Mouse (Mus musculus) CH12.LX (cell line): ENCODE results near the gene Nemp1. TPM values are rescaled to one million over a fixed set of nuclear protein-coding genes. Genes with fewer than 3 reads are reported as not detected.
A peak's percentile ranks its signal among the peaks of the same experiment; 100 is the strongest.

Experiments used
- DNase-seq: peaks from one replicate; pipeline ENCODE4 v3.0.0-alpha.2; 2013; ENCODE audit errors: extremely low read depth
- H3K27ac ChIP-seq: 2 replicates; pipeline ENCODE4 v1.5.1; 2012; ENCODE audit warnings: low read depth, mild to moderate bottlenecking, control low read depth, moderate library complexity; ENCODE audit not compliant: insufficient read depth
- H3K27me3 ChIP-seq: replicated peaks from 2 replicates; pipeline ENCODE3; 2012; ENCODE audit warnings: inconsistent platforms
- H3K36me3 ChIP-seq, 2 experiments: replicated peaks in 1 of 2; 2 replicates each; pipeline versions ENCODE3 to v1.6.1; 2012; ENCODE audit warnings: inconsistent platforms in 1 of 2, low read length in 1 of 2, mild to moderate bottlenecking in 1 of 2, mixed read lengths in 1 of 2, moderate library complexity in 1 of 2; ENCODE audit not compliant: control insufficient read depth in 1 of 2, insufficient read depth in 1 of 2
- H3K4me1 ChIP-seq, 2 experiments: 2 replicates each; pipeline ENCODE4 v1.6.1; 2012; ENCODE audit warnings: inconsistent platforms in 1 of 2, moderate library complexity in 1 of 2; ENCODE audit not compliant: insufficient read depth in 2 of 2, control insufficient read depth in 1 of 2
- H3K4me2 ChIP-seq: 2 replicates; pipeline ENCODE4 v1.6.1; 2012; ENCODE audit warnings: low read depth, mild to moderate bottlenecking, control low read depth; ENCODE audit not compliant: poor library complexity, insufficient read depth, severe bottlenecking
- H3K4me3 ChIP-seq, 3 experiments: fragments of 150-350 bp in 1 of 3; sonication (generic) in 1 of 3; replicated peaks in 1 of 3; 2 replicates each; pipeline versions ENCODE3 to v1.5.1; 2011 to 2012; ENCODE audit warnings: low read depth in 2 of 3, low read length in 2 of 3, mild to moderate bottlenecking in 2 of 3, moderate library complexity in 2 of 3, control low read depth in 1 of 3, improper control_type of control experiment in 1 of 3, inconsistent platforms in 1 of 3, mixed read lengths in 1 of 3; ENCODE audit not compliant: poor library complexity in 1 of 3
- H3K79me2 ChIP-seq: replicated peaks from 2 replicates; pipeline ENCODE4 v1.6.1; 2012; ENCODE audit warnings: mild to moderate bottlenecking, moderate library complexity; ENCODE audit not compliant: control insufficient read depth, poor library complexity, insufficient read depth, severe bottlenecking; ENCODE audit errors: extremely low read depth
- H3K9ac ChIP-seq: 2 replicates; pipeline ENCODE4 v1.6.1; 2012; ENCODE audit warnings: low read depth, mild to moderate bottlenecking, control low read depth, moderate library complexity; ENCODE audit not compliant: insufficient read depth
- H3K9me3 ChIP-seq: replicated peaks from 2 replicates; pipeline ENCODE3; 2012; ENCODE audit warnings: low read length, inconsistent platforms, mixed read lengths
- CHD1 ChIP-seq: IDR thresholded peaks from 2 replicates; pipeline ENCODE4 v1.6.1; 2012; ENCODE audit warnings: low read depth, low read length, improper control_type of control experiment, inconsistent platforms
- CHD2 ChIP-seq: IDR thresholded peaks from 2 replicates; pipeline ENCODE4 v1.6.1; 2011; ENCODE audit warnings: low read length, improper control_type of control experiment
- CTCF ChIP-seq, 2 experiments: IDR thresholded peaks in 1 of 2; conservative IDR thresholded peaks in 1 of 2; 2 replicates each; pipeline ENCODE4 v1.5.1; 2011 to 2012; ENCODE audit warnings: low read depth in 2 of 2, low read length in 2 of 2, improper control_type of control experiment in 1 of 2, inconsistent platforms in 1 of 2, mild to moderate bottlenecking in 1 of 2, moderate library complexity in 1 of 2
- E2F4 ChIP-seq: IDR thresholded peaks from 2 replicates; pipeline ENCODE4 v1.6.1; 2011; ENCODE audit warnings: low read depth, low read length, improper control_type of control experiment; ENCODE audit not compliant: insufficient replicate concordance
- ELF1 ChIP-seq: IDR thresholded peaks from 2 replicates; pipeline ENCODE4 v1.6.1; 2014; ENCODE audit warnings: low read depth, mild to moderate bottlenecking, inconsistent platforms, low read length, improper control_type of control experiment
- GABPA ChIP-seq: IDR thresholded peaks from 2 replicates; pipeline ENCODE4 v1.6.1; 2012; ENCODE audit warnings: low read depth, low read length, improper control_type of control experiment, inconsistent platforms; ENCODE audit not compliant: insufficient replicate concordance
- HCFC1 ChIP-seq: IDR thresholded peaks from 2 replicates; pipeline ENCODE4 v1.6.1; 2012; ENCODE audit warnings: low read depth, mild to moderate bottlenecking, inconsistent platforms, low read length, improper control_type of control experiment
- JUN ChIP-seq: IDR thresholded peaks from 2 replicates; pipeline ENCODE4 v1.6.1; 2011; ENCODE audit warnings: low read depth, mild to moderate bottlenecking, low read length, improper control_type of control experiment, moderate library complexity; ENCODE audit not compliant: insufficient read depth
- JUND ChIP-seq: conservative IDR thresholded peaks from 2 replicates; pipeline ENCODE4 v1.6.1; 2011; ENCODE audit warnings: low read depth, low read length, improper control_type of control experiment
- KAT2A ChIP-seq: IDR thresholded peaks from 2 replicates; pipeline ENCODE4 v1.6.1; 2012; ENCODE audit warnings: low read length, improper control_type of control experiment, inconsistent platforms; ENCODE audit not compliant: insufficient replicate concordance
- MAFK ChIP-seq: IDR thresholded peaks from 2 replicates; pipeline ENCODE4 v1.6.1; 2011; ENCODE audit warnings: low read length, improper control_type of control experiment; ENCODE audit not compliant: insufficient replicate concordance
- MAX ChIP-seq: IDR thresholded peaks from 2 replicates; pipeline ENCODE4 v1.6.1; 2011; ENCODE audit warnings: low read length, improper control_type of control experiment
- MAZ ChIP-seq: IDR thresholded peaks from 2 replicates; pipeline ENCODE4 v1.6.1; 2012; ENCODE audit warnings: low read depth, mild to moderate bottlenecking, inconsistent platforms, low read length, improper control_type of control experiment, moderate library complexity
- MEF2A ChIP-seq: IDR thresholded peaks from 2 replicates; pipeline ENCODE4 v1.6.1; 2014; ENCODE audit warnings: low read depth, mild to moderate bottlenecking, inconsistent platforms, low read length, improper control_type of control experiment, borderline replicate concordance
- MYC ChIP-seq: IDR thresholded peaks from 2 replicates; pipeline ENCODE4 v1.6.1; 2011; ENCODE audit warnings: low read depth, mild to moderate bottlenecking, improper control_type of control experiment, low read length
- NELFE ChIP-seq: IDR thresholded peaks from 2 replicates; pipeline ENCODE4 v1.6.1; 2011; ENCODE audit warnings: low read depth, low read length, improper control_type of control experiment
- NRF1 ChIP-seq: IDR thresholded peaks from 2 replicates; pipeline ENCODE4 v1.6.1; 2014; ENCODE audit warnings: low read depth, mild to moderate bottlenecking, inconsistent platforms, low read length, improper control_type of control experiment, moderate library complexity
- POLR2A ChIP-seq: IDR thresholded peaks from 2 replicates; pipeline ENCODE4 v1.6.1; 2011; ENCODE audit warnings: low read depth, mild to moderate bottlenecking, improper control_type of control experiment, low read length
- RAD21 ChIP-seq: IDR thresholded peaks from 2 replicates; pipeline ENCODE4 v1.6.1; 2011; ENCODE audit warnings: low read depth, mild to moderate bottlenecking, low read length, improper control_type of control experiment, moderate library complexity
- RCOR1 ChIP-seq: conservative IDR thresholded peaks from 2 replicates; pipeline ENCODE4 v1.6.1; 2012; ENCODE audit warnings: low read depth, mild to moderate bottlenecking, inconsistent platforms, low read length, improper control_type of control experiment
- SMC3 ChIP-seq: IDR thresholded peaks from 2 replicates; pipeline ENCODE4 v1.6.1; 2011; ENCODE audit warnings: low read depth, low read length, improper control_type of control experiment
- TCF12 ChIP-seq: IDR thresholded peaks from 2 replicates; pipeline ENCODE4 v1.6.1; 2014; ENCODE audit warnings: low read depth, mild to moderate bottlenecking, inconsistent platforms, low read length, improper control_type of control experiment
- USF1 ChIP-seq: IDR thresholded peaks from 2 replicates; pipeline ENCODE4 v1.6.1; 2014; ENCODE audit warnings: low read depth, mild to moderate bottlenecking, inconsistent platforms, low read length, improper control_type of control experiment
- USF2 ChIP-seq: conservative IDR thresholded peaks from 2 replicates; pipeline ENCODE4 v1.6.1; 2011; ENCODE audit warnings: low read depth, low read length, improper control_type of control experiment
- ZC3H11A ChIP-seq: IDR thresholded peaks from 2 replicates; pipeline ENCODE4 v1.6.1; 2012; ENCODE audit warnings: low read depth, mild to moderate bottlenecking, inconsistent platforms, low read length, improper control_type of control experiment
- ZKSCAN1 ChIP-seq: IDR thresholded peaks from 2 replicates; pipeline ENCODE4 v1.6.1; 2012; ENCODE audit warnings: low read depth, inconsistent platforms, low read length, improper control_type of control experiment, borderline replicate concordance
- ZMIZ1 ChIP-seq: IDR thresholded peaks from 2 replicates; pipeline ENCODE4 v1.6.1; 2012; ENCODE audit warnings: low read depth, mild to moderate bottlenecking, inconsistent platforms, low read length, improper control_type of control experiment
- dilution Hi-C: fragments of 300-500 bp; cut with MboI; formaldehyde crosslinking; loops from 2 replicates; pipeline ENCODE4 v1.14.3; 2020; ENCODE audit warnings: low sequenced_read_pairs; ENCODE audit not compliant: extremely low pct_unique_long_range_greater_than_20kb, extremely low pct_ligation_motif_present
- in situ Hi-C: fragments of 300-500 bp; cut with MboI; formaldehyde crosslinking; loops from 3 replicates; pipeline ENCODE4 v1.14.3; 2019; ENCODE audit warnings: low sequenced_read_pairs, low pct_ligation_motif_present, low pct_unique_long_range_greater_than_20kb, mixed read lengths
- polyA plus RNA-seq: library from polyadenylated mRNA; unstranded; fragments of >175 nt; gene quantifications from 2 replicates; pipeline ENCODE4 v1.2.1, GENCODE M21; 2012; ENCODE audit warnings: low read depth; ENCODE audit not compliant: insufficient read length
- total RNA-seq, 2 experiments: library from RNA; depleted of rRNA; stranded (reverse); fragments of 300-350 nt in 1 of 2; fragments of >200 nt in 1 of 2; gene quantifications; 2 replicates each; pipeline ENCODE4 v1.2.3; 2012 to 2014

The Nemp1 gene
- total and polyA plus RNA-seq, 3 experiments = 8.3 to 17.4 (median 13.2) TPM

GRCm38 (mm10) chr10:127668093-127669050, 1.7 kb downstream of the Nemp1 start, which contains the start of gene Nab2 (continued):
- TF ChIP-seq POLR2A = no peak; the same call in none of the 2 replicates
- TF ChIP-seq SMC3 = peak; percentile 15; the same call in 1 of the 2 replicates
- TF ChIP-seq USF1 = no peak
- peak; percentile 65 for TF ChIP-seq NELFE
- TF ChIP-seq KAT2A = 0 out of 2 replicates have a peak, but pooled peaks have one; percentile 27
- peak; percentile 85; the same call in 1 of the 2 replicates for TF ChIP-seq CHD2
- peak; percentile 90 for TF ChIP-seq MAZ
- no peak for TF ChIP-seq JUND
- no peak for TF ChIP-seq ZC3H11A
- peak; percentile 37; the same call in 1 of the 2 replicates for TF ChIP-seq HCFC1
- TF ChIP-seq MYC = peak; percentile 16; the same call in 1 of the 2 replicates
- peak; percentile 36 for TF ChIP-seq MEF2A
- TF ChIP-seq ZKSCAN1 = no peak
- no peak for TF ChIP-seq JUN
- TF ChIP-seq ELF1 = peak; percentile 45
- TF ChIP-seq CTCF (conservative IDR thresholded peaks at IDR 0.05 in 1 of 2, IDR thresholded peaks at IDR 0.05 in 1 of 2; ENCODE audit: low read depth in 2 of 2, low read length in 2 of 2) = peak in 1 of 2 experiments; percentile 59; a peak in 2 of 4 replicates

DNA sequence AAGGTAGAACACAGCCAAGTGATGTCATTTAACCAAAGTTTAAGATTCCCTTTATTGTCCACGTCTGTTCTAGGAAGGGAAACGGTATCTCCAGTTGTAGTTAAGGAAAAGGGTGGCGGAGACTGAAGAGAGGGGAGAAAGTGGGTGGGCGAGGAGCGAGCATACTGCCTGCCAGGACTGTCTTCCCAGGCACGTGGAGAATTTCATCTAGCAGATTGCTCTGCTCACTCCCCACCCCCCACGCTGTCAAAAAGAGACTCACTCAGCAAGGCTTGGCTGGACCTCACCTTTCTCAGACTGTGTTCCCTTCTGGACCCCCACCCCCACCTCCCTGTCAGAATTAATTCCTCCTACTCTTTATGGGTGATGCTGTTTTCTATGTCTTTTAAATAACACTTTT, 2.5 kb downstream of the Nemp1 start:
- DNase-seq = no peak

More for the DNA sequence above, 2.5 kb downstream of the Nemp1 start:
- Histone ChIP-seq H3K9ac (peak overlapping the region; percentile 93; the same call in 1 of the 2 replicates), H3K4me1 (peaks cover 7 to 44% of the 10 kb centered on the region in 2 experiments), H3K9me3 (no peaks in the 10 kb centered on the region), H3K79me2 (no peaks in the 10 kb centered on the region), H3K4me3 (peak overlapping the region in 1 of 3 experiments; percentile 56), H3K4me2 (peak overlapping the region; percentile 77), H3K27ac (peak overlapping the region; percentile 30; the same call in 1 of the 2 replicates), H3K36me3 (peaks cover 0 to 9% of the 10 kb centered on the region in 2 experiments), H3K27me3 (peaks cover 26% of the 10 kb centered on the region)
- dilution Hi-C loops = no loop called here
- TF ChIP-seq CTCF (conservative IDR thresholded peaks at IDR 0.05 in 1 of 2, IDR thresholded peaks at IDR 0.05 in 1 of 2; ENCODE audit: low read depth in 2 of 2, low read length in 2 of 2) (no peak), MAFK (no peak), JUN (no peak), TCF12 (no peak), ELF1 (no peak), MAX (no peak), NRF1 (no peak), ZMIZ1 (no peak), USF2 (no peak), KAT2A (no peak), RCOR1 (no peak), E2F4 (no peak), CHD2 (no peak), USF1 (no peak), MEF2A (no peak), RAD21 (no peak), GABPA (no peak), CHD1 (no peak), NELFE (no peak)
- in situ Hi-C loops = no loop called here
